Mouse (Mus musculus) stomach, embryonic 14.5 days (tissue): ENCODE results near the gene Rrm2. TPM values are rescaled to one million over a fixed set of nuclear protein-coding genes. Genes with fewer than 3 reads are reported as not detected.

ENCODE experiments used
- ATAC-seq: fragments of 200-750 bp; cut with Nextera tagmentation; 2 replicates; pipeline ENCODE4 v1.8.0; 2017; ENCODE audit warnings: low read depth, moderate TSS enrichment; ENCODE audit not compliant: insufficient number of reproducible peaks, insufficient read depth, low FRiP score
- H3K27ac ChIP-seq: fragments of 300-500 bp; sonication (generic); 2 replicates; pipeline ENCODE4 v1.5.1; 2014; ENCODE audit warnings: mild to moderate bottlenecking, low read length, moderate library complexity, mixed read lengths
- H3K27me3 ChIP-seq: fragments of 300-500 bp; sonication (generic); 2 replicates; pipeline ENCODE4 v1.6.1; 2014; ENCODE audit warnings: low read length, control low read depth, mixed read lengths; ENCODE audit not compliant: control insufficient read depth, insufficient read depth
- H3K36me3 ChIP-seq: fragments of 300-500 bp; sonication (generic); 2 replicates; pipeline ENCODE4 v1.6.1; 2014; ENCODE audit warnings: mild to moderate bottlenecking, control low read depth, low read length, moderate library complexity, mixed read lengths; ENCODE audit not compliant: control insufficient read depth, insufficient read depth
- H3K4me1 ChIP-seq: fragments of 300-500 bp; sonication (generic); 2 replicates; pipeline ENCODE4 v1.6.1; 2014; ENCODE audit warnings: low read length, control low read depth, mixed read lengths; ENCODE audit not compliant: control insufficient read depth, insufficient read depth
- H3K4me2 ChIP-seq: fragments of 300-500 bp; sonication (generic); replicated peaks from 2 replicates; pipeline ENCODE4 v1.6.1; 2014; ENCODE audit warnings: low read depth, low read length, control low read depth
- H3K4me3 ChIP-seq: fragments of 300-500 bp; sonication (generic); 2 replicates; pipeline ENCODE4 v1.5.1; 2014; ENCODE audit warnings: low read depth, low read length, control low read depth
- H3K9ac ChIP-seq: fragments of 300-500 bp; sonication (generic); replicated peaks from 2 replicates; pipeline ENCODE4 v1.6.1; 2014; ENCODE audit warnings: low read depth, mild to moderate bottlenecking, control low read depth, low read length, moderate library complexity, mixed read lengths
- H3K9me3 ChIP-seq: fragments of 300-500 bp; sonication (generic); 2 replicates; pipeline ENCODE4 v1.6.1; 2016; ENCODE audit warnings: low read depth, low read length, control low read depth; ENCODE audit not compliant: control insufficient read depth
- WGBS: fragments of 180-500 bp; shearing (Covaris S2); extraction: QIAGEN DNeasy Blood & Tissue Kit; methylation state at CpG from one replicate; pipeline ENCODE4 v1.1.7; 2014; 5-methylcytosine and 5-hydroxymethylcytosine counted together
- polyA plus RNA-seq: library from polyadenylated mRNA; unstranded; fragments of >200 nt; fragmentation: Nextera tagmentation; extraction: Ambion mirVana; gene quantifications from 2 replicates; pipeline ENCODE4 v1.2.1, GENCODE M21; 2014

Gene Rrm2
- polyA plus RNA-seq, 1 experiment from 2014 or later, result 131 TPM

DNA sequence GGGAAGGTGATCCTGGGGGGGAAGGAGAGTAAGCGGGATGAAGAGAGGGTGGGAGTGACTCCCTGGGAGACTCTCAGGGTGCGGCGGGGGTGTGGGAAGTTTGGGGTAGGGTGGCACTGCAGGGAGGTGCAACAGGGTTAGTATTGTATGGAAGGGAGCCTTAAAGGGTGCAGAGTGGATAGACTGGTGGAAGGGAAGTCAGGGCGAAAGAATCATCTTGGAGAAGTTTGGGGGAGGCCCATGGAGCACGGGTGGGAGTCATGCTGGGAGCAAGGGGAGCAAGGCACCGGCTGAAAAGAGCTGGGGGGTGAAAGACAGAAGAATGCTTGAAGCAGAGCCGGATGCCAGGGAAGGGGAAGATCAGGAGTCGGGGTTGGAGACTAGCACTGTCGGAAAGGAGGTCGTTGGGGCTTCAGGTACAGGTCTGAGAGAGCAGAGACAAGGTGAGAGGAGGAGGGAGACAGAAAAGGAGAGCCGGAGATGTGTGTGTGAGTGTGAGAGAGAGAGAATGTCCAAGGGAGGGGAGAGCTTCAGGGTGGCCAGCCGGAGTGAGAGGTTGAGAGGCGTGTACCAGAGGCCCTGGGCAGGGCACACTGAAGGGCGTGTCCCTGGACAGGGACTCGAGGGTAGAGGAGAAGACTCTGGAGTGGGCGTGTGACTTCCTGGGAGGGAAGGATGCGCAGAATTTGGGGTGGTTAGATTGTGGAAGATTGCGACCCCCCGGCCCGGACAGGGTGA, 26.6 kb upstream of the Rrm2 start, which contains the start of gene Cys1:
Cys1 (minus strand) TSS at position 528 of the 738 bp plus-strand sequence.
- Histone ChIP-seq H3K27me3 (no peaks in the 10 kb centered on the region; the same call in 1 of the 2 replicates), H3K4me3 (peak within 1 kb of the TSS; percentile 53), H3K36me3 (no peaks in the 10 kb centered on the region; the same call in 1 of the 2 replicates), H3K9ac (peak within 1 kb of the TSS; percentile 45; the same call in 1 of the 2 replicates), H3K27ac (no peak within 1 kb of the TSS), H3K9me3 (no peaks in the 10 kb centered on the region), H3K4me1 (peaks cover 15% of the 10 kb centered on the region), H3K4me2 (peak within 1 kb of the TSS; percentile 93)
- ATAC-seq, result no peak
- 6% methylated on average over 20 of the region's 20 CpGs for WGBS

DNA sequence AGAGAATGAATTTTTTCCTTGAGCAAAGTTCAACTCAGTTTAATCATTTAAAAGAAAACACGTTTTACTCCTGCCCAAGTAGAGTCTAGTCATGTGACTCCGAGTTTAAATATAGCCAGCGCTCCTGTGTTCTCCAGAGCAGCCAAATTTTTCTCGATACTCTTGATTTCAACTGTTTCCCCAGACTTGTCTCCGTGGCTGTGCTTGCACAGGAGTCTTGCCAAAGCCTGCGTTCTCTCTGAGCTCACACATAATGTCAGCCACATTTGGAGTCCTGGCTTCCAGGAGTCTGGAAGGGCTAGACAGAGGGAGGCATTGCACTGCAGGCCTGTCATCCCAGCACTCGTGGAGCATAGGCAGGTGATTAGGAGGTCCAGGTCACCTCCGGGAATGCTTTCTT, 25.5 kb upstream of the Rrm2 start:
- 27% methylated on average over 8 of the region's 8 CpGs for WGBS
- Histone ChIP-seq H3K4me2 (no peak overlapping the region; the same call in 1 of the 2 replicates), H3K4me3 (no peak overlapping the region), H3K36me3 (no peaks in the 10 kb centered on the region; the same call in 1 of the 2 replicates), H3K27ac (no peak overlapping the region), H3K9me3 (no peaks in the 10 kb centered on the region), H3K27me3 (no peaks in the 10 kb centered on the region; the same call in 1 of the 2 replicates), H3K4me1 (peaks cover 15% of the 10 kb centered on the region), H3K9ac (no peak overlapping the region)
- ATAC-seq, result peak; percentile 20; the same call in 1 of the 2 replicates

DNA sequence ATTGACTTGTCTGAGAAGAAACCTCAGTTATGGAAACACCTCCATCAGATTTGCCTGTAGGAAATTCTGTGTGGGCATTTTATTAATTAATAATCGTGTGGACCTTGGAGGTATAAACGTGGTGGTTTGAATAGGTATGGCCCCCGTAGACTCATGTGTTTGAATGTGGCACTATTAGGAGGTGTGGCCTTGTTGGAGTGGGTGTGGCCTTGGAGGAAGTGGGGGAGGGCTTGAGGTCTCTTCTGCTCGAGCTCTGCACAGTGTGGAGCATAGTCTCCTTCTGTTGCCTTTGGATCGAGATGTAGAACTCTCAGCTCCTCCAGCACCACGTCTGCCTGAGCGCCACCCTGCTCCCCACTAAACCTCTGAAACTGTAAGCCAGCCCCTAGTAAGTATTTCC, 24.6 kb upstream of the Rrm2 start:
- Histone ChIP-seq H3K9ac (no peak overlapping the region), H3K4me2 (no peak overlapping the region), H3K4me3 (no peak overlapping the region), H3K9me3 (no peaks in the 10 kb centered on the region), H3K27ac (no peak overlapping the region), H3K27me3 (no peaks in the 10 kb centered on the region; the same call in 1 of the 2 replicates), H3K4me1 (peaks cover 15% of the 10 kb centered on the region), H3K36me3 (no peaks in the 10 kb centered on the region; the same call in 1 of the 2 replicates)
- WGBS, result 84% methylated on average over 7 of the region's 7 CpGs
- no peak for ATAC-seq

- Histone ChIP-seq H3K27ac (no peak overlapping the region), H3K4me3 (no peak overlapping the region), H3K4me2 (no peak overlapping the region), H3K9ac (no peak overlapping the region), H3K4me1 (peaks cover 10% of the 10 kb centered on the region), H3K36me3 (no peaks in the 10 kb centered on the region; the same call in 1 of the 2 replicates), H3K27me3 (no peaks in the 10 kb centered on the region; the same call in 1 of the 2 replicates), H3K9me3 (no peaks in the 10 kb centered on the region)
- peak; percentile 80 for ATAC-seq
- 48% methylated on average over 6 of the region's 6 CpGs for WGBS
These were observed 21.9 kb upstream of the Rrm2 start for GRCm38 (mm10) chr12:24686038-24686695.

DNA sequence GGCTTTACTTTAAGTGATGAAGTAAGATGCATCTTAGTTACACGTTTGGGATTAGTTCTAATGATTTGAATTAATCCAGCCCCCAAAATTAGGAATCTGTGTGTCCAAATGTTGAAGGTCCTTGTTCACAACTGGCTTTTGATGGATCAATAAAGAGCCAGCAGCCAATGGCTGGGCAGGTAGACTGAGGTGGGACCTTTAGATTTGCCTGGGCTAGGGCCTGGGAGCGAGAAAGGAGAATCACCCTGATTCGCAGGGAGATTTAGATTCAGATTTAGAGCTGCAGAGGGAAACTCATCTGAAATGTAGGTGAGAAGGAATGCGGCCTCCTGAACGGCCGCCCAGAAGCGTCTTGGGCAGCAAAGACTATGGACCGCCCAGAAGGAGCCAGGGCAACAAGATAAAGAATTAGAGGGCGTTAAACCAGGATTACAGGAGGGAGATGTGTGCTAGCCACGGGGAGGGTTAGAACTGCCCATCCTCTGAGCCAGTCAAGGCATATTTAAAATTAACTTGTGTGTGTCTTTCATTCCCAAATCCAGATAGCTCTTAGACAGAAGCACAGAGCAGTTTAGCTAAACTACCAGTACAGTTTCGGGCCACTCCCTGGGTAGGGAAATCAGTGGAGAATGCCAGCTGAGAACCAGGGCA, 21.2 kb upstream of the Rrm2 start:
- H3K4me3 ChIP-seq, result no peak overlapping the region
- H3K9ac ChIP-seq, result no peak overlapping the region
- peaks cover 5% of the 10 kb centered on the region; the same call in 1 of the 2 replicates for H3K4me1 ChIP-seq
- H3K27me3 ChIP-seq, result no peaks in the 10 kb centered on the region
- 68% methylated on average over 11 of the region's 11 CpGs for WGBS
- H3K9me3 ChIP-seq, result no peaks in the 10 kb centered on the region
- H3K36me3 ChIP-seq, result no peaks in the 10 kb centered on the region; the same call in 1 of the 2 replicates
- no peak for ATAC-seq
- H3K27ac ChIP-seq, result no peak overlapping the region
- H3K4me2 ChIP-seq, result no peak overlapping the region

DNA sequence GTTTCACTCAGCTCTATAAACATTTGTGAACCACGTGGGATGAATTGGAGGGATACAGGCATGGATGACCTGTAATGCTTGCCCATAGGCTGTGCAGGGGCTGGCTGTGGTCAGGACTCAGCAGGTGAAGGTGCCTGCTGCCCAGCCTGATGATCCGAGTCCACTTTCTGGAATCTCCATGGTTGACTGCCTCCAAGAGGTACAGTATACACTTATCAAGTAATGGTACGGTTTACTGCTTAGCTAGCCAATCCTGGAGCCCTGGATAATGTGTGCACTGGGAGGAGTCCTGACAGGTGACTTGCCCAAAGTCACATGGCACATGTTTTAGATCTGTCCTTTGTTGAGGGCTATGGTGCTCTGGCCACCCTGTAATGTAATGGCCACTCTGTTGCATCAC, 17.7 kb upstream of the Rrm2 start:
- ATAC-seq, result no peak
- Histone ChIP-seq H3K36me3 (no peaks in the 10 kb centered on the region), H3K9me3 (no peaks in the 10 kb centered on the region), H3K4me1 (no peaks in the 10 kb centered on the region), H3K9ac (no peak overlapping the region), H3K27ac (no peak overlapping the region), H3K4me3 (no peak overlapping the region), H3K27me3 (no peaks in the 10 kb centered on the region), H3K4me2 (no peak overlapping the region)
- 76% methylated on average over 3 of the region's 3 CpGs for WGBS

- ATAC-seq, result peak; percentile 88
- Histone ChIP-seq H3K36me3 (no peaks in the 10 kb centered on the region), H3K27me3 (no peaks in the 10 kb centered on the region), H3K4me2 (no peak overlapping the region), H3K27ac (no peak overlapping the region), H3K9me3 (no peaks in the 10 kb centered on the region), H3K9ac (no peak overlapping the region), H3K4me3 (no peak overlapping the region), H3K4me1 (no peaks in the 10 kb centered on the region)
- WGBS, result 36% methylated on average over 16 of the region's 16 CpGs
These were observed 11.2 kb upstream of the Rrm2 start for GRCm38 (mm10) chr12:24696500-24697483.
